Mouse (Mus musculus) neural tube, embryonic 15.5 days (tissue): ENCODE results near the gene Hmga2. TPM values are rescaled to one million over a fixed set of nuclear protein-coding genes. Genes with fewer than 3 reads are reported as not detected.

ENCODE experiments used
- ATAC-seq: fragments of 200-750 bp; cut with Nextera tagmentation; 2 replicates; pipeline ENCODE4 v1.8.0; 2017; ENCODE audit warnings: mild to moderate bottlenecking, moderate TSS enrichment, moderate library complexity; ENCODE audit not compliant: low FRiP score
- H3K27ac ChIP-seq: fragments of 300-500 bp; sonication (generic); replicated peaks from 2 replicates; pipeline ENCODE4 v1.5.1; 2015; ENCODE audit warnings: mild to moderate bottlenecking, inconsistent platforms
- H3K27me3 ChIP-seq: fragments of 300-500 bp; sonication (generic); replicated peaks from 2 replicates; pipeline ENCODE4 v1.6.1; 2015; ENCODE audit warnings: inconsistent platforms
- H3K36me3 ChIP-seq: fragments of 300-500 bp; sonication (generic); 2 replicates; pipeline ENCODE4 v1.6.1; 2015; ENCODE audit warnings: inconsistent platforms
- H3K4me1 ChIP-seq: fragments of 300-500 bp; sonication (generic); 2 replicates; pipeline ENCODE4 v1.6.1; 2015; ENCODE audit warnings: inconsistent platforms
- H3K4me2 ChIP-seq: fragments of 300-500 bp; sonication (generic); 2 replicates; pipeline ENCODE4 v1.6.1; 2015; ENCODE audit warnings: inconsistent platforms, mild to moderate bottlenecking, moderate library complexity
- H3K4me3 ChIP-seq: fragments of 300-500 bp; sonication (generic); replicated peaks from 2 replicates; pipeline ENCODE4 v1.5.1; 2015; ENCODE audit warnings: mild to moderate bottlenecking, inconsistent platforms
- H3K9ac ChIP-seq: fragments of 300-500 bp; sonication (generic); replicated peaks from 2 replicates; pipeline ENCODE4 v1.6.1; 2015; ENCODE audit warnings: mild to moderate bottlenecking, inconsistent platforms
- H3K9me3 ChIP-seq: fragments of 300-500 bp; sonication (generic); replicated peaks from 2 replicates; pipeline ENCODE4 v1.6.1; 2016; ENCODE audit warnings: inconsistent platforms
- WGBS: fragments of 180-500 bp; shearing (Covaris S2); methylation state at CpG from one replicate; pipeline ENCODE4 v1.1.7; 2015; ENCODE audit warnings: mixed read lengths; 5-methylcytosine and 5-hydroxymethylcytosine counted together
- polyA plus RNA-seq: library from polyadenylated mRNA; unstranded; fragments of >200 nt; fragmentation: Nextera tagmentation; extraction: Ambion mirVana; gene quantifications from 2 replicates; pipeline ENCODE4 v1.2.1, GENCODE M21; 2015

Hmga2 gene
- 3.2 and 7.5 TPM in 2 replicates for polyA plus RNA-seq

- H3K27ac ChIP-seq = peak within 1 kb of the TSS; percentile 78
- no peaks in the 10 kb centered on the region for H3K9me3 ChIP-seq
- peak; percentile 52 for ATAC-seq
- peak within 1 kb of the TSS; percentile 90 for H3K4me2 ChIP-seq
- peak within 1 kb of the TSS; percentile 55 for H3K4me3 ChIP-seq
- no peaks in the 10 kb centered on the region for H3K36me3 ChIP-seq
- H3K27me3 ChIP-seq = peaks cover 11% of the 10 kb centered on the region
- peaks cover 43% of the 10 kb centered on the region for H3K4me1 ChIP-seq
- H3K9ac ChIP-seq = peak within 1 kb of the TSS; percentile 60
- WGBS = under 1% methylated on average over 88 of the region's 99 CpGs
These were observed at the start of gene Hmga2 for GRCm38 (mm10) chr10:120475601-120476515. Hmga2 (minus strand) TSS chr10:120476469.

DNA sequence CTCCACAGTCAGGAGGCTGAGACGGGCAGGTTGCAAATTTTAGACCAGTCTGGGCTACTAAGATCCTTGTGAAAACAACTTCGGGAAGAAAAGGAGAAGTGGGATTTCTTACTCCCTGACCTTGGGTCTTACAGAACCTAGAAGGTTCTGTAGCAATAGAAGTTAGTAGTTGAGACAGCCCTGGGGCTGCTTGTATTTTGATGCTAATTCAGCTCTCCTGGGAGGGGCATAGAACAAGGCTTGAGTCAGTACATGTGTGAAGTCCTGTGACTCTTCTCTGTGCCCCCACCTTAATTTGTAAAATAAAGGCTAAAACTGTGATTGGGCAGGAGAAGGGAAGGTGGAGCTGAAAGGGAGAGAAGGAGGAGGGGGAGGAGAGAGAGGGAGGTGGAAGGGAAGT is 46.7 kb upstream of the Hmga2 start:
- Histone ChIP-seq H3K4me2 (no peak overlapping the region), H3K9me3 (no peaks in the 10 kb centered on the region), H3K9ac (no peak overlapping the region), H3K36me3 (no peaks in the 10 kb centered on the region), H3K27me3 (no peaks in the 10 kb centered on the region), H3K27ac (no peak overlapping the region), H3K4me3 (no peak overlapping the region), H3K4me1 (no peaks in the 10 kb centered on the region)
- 95% methylated on average over 2 of the region's 2 CpGs for WGBS
- ATAC-seq = no peak

- no peaks in the 10 kb centered on the region for H3K4me1 ChIP-seq
- H3K9me3 ChIP-seq = no peaks in the 10 kb centered on the region
- no peak overlapping the region for H3K9ac ChIP-seq
- H3K4me2 ChIP-seq = no peak overlapping the region
- H3K27me3 ChIP-seq = no peaks in the 10 kb centered on the region
- no peaks in the 10 kb centered on the region for H3K36me3 ChIP-seq
- ATAC-seq = no peak
- H3K4me3 ChIP-seq = no peak overlapping the region
- H3K27ac ChIP-seq = no peak overlapping the region
- WGBS = 63% methylated on average over 9 of the region's 9 CpGs
These were observed 45.8 kb upstream of the Hmga2 start for GRCm38 (mm10) chr10:120521912-120522575.

- no peak for ATAC-seq
- H3K27me3 ChIP-seq = no peaks in the 10 kb centered on the region
- no peaks in the 10 kb centered on the region for H3K4me1 ChIP-seq
- H3K4me2 ChIP-seq = no peak overlapping the region
- 62% methylated on average over 8 of the region's 8 CpGs for WGBS
- H3K36me3 ChIP-seq = no peaks in the 10 kb centered on the region
- H3K9ac ChIP-seq = no peak overlapping the region
- no peak overlapping the region for H3K4me3 ChIP-seq
- H3K9me3 ChIP-seq = no peaks in the 10 kb centered on the region
- H3K27ac ChIP-seq = no peak overlapping the region
These were observed 40.0 kb upstream of the Hmga2 start for GRCm38 (mm10) chr10:120516311-120516710.

DNA sequence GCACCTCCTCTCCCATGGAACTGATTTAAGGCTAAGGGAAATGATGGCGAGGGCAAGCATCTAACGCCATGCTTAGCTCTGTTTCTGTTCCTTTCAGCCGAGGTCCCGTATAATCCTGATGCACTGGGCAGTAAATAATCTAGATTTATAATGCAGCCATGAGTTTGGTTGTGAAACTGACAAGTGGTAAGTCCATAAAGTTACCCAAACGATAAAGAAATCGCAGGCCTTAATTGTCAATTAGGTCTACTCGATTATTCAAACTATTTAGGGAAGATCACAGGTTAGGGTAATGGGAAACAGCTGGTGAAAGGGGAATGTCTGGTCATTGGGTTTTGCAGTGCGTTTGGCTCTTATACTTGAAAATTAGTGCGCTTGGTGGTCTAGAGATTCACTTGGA is 37.5 kb upstream of the Hmga2 start:
- Histone ChIP-seq H3K27ac (no peak overlapping the region), H3K4me1 (no peaks in the 10 kb centered on the region), H3K4me2 (no peak overlapping the region), H3K36me3 (no peaks in the 10 kb centered on the region), H3K27me3 (no peaks in the 10 kb centered on the region), H3K9ac (no peak overlapping the region), H3K4me3 (no peak overlapping the region), H3K9me3 (no peaks in the 10 kb centered on the region)
- 36% methylated on average over 9 of the region's 9 CpGs for WGBS
- ATAC-seq = no peak

GRCm38 (mm10) chr10:120512946-120513345 is 36.7 kb upstream of the Hmga2 start:
- ATAC-seq = no peak
- H3K27me3 ChIP-seq = no peaks in the 10 kb centered on the region
- H3K4me1 ChIP-seq = no peaks in the 10 kb centered on the region
- H3K4me2 ChIP-seq = no peak overlapping the region
- H3K36me3 ChIP-seq = no peaks in the 10 kb centered on the region
- no peaks in the 10 kb centered on the region for H3K9me3 ChIP-seq
- H3K27ac ChIP-seq = no peak overlapping the region
- H3K4me3 ChIP-seq = no peak overlapping the region
- 60% methylated on average over 4 of the region's 4 CpGs for WGBS
- no peak overlapping the region for H3K9ac ChIP-seq

- no peak overlapping the region for H3K4me3 ChIP-seq
- no peak overlapping the region for H3K4me2 ChIP-seq
- no peak for ATAC-seq
- H3K36me3 ChIP-seq = no peaks in the 10 kb centered on the region
- H3K27ac ChIP-seq = no peak overlapping the region
- 95% methylated on average over 8 of the region's 8 CpGs for WGBS
- H3K4me1 ChIP-seq = no peaks in the 10 kb centered on the region
- H3K9me3 ChIP-seq = no peaks in the 10 kb centered on the region
- H3K27me3 ChIP-seq = no peaks in the 10 kb centered on the region
- H3K9ac ChIP-seq = no peak overlapping the region
These were observed 35.9 kb upstream of the Hmga2 start for GRCm38 (mm10) chr10:120512121-120512520.

DNA sequence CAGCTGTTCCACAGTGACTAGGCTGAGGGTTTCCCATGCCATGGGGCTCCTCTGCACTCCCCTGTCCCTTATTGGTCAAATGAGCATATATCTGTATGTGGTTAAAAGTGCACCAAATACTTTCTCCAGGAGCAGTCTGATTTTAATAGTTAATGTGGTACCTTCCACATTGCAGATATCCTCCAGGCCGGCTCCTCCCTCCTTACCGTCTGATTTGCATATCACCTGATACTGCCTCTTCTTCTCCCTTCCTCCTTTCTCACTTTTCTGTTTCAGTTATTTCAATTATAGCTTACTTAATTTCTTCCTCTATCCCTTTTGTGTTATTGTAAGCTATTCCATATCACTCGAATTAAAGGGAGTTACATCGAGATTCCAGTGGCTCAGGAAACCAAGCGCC is 27.7 kb upstream of the Hmga2 start:
- no peak for ATAC-seq
- H3K4me2 ChIP-seq = no peak overlapping the region
- no peaks in the 10 kb centered on the region for H3K9me3 ChIP-seq
- peaks cover 5% of the 10 kb centered on the region; the same call in 1 of the 2 replicates for H3K4me1 ChIP-seq
- H3K36me3 ChIP-seq = no peaks in the 10 kb centered on the region
- no peak overlapping the region for H3K9ac ChIP-seq
- WGBS = 90% methylated on average over 5 of the region's 5 CpGs
- no peak overlapping the region for H3K4me3 ChIP-seq
- no peaks in the 10 kb centered on the region for H3K27me3 ChIP-seq
- H3K27ac ChIP-seq = no peak overlapping the region

- ATAC-seq = no peak
- Histone ChIP-seq H3K4me1 (peaks cover 5% of the 10 kb centered on the region; the same call in 1 of the 2 replicates), H3K36me3 (no peaks in the 10 kb centered on the region), H3K4me2 (no peak overlapping the region), H3K9me3 (no peaks in the 10 kb centered on the region), H3K4me3 (no peak overlapping the region), H3K9ac (no peak overlapping the region), H3K27me3 (no peaks in the 10 kb centered on the region), H3K27ac (no peak overlapping the region)
- 15% methylated on average over 9 of the region's 9 CpGs for WGBS
These were observed 24.5 kb upstream of the Hmga2 start for GRCm38 (mm10) chr10:120500794-120501193.

- Histone ChIP-seq H3K9me3 (no peaks in the 10 kb centered on the region), H3K27ac (no peak overlapping the region), H3K4me2 (no peak overlapping the region), H3K36me3 (no peaks in the 10 kb centered on the region), H3K4me1 (peaks cover 5% of the 10 kb centered on the region; the same call in 1 of the 2 replicates), H3K27me3 (no peaks in the 10 kb centered on the region), H3K4me3 (no peak overlapping the region), H3K9ac (no peak overlapping the region)
- no peak for ATAC-seq
These were observed 21.8 kb upstream of the Hmga2 start for GRCm38 (mm10) chr10:120498086-120498485.

GRCm38 (mm10) chr10:120494653-120495052 is 18.4 kb upstream of the Hmga2 start:
- Histone ChIP-seq H3K9me3 (no peaks in the 10 kb centered on the region), H3K4me2 (no peak overlapping the region), H3K36me3 (no peaks in the 10 kb centered on the region), H3K4me1 (no peaks in the 10 kb centered on the region), H3K27me3 (no peaks in the 10 kb centered on the region), H3K27ac (no peak overlapping the region), H3K9ac (no peak overlapping the region), H3K4me3 (no peak overlapping the region)
- ATAC-seq = no peak
- 97% methylated on average over 1 of the region's 1 CpGs for WGBS

DNA sequence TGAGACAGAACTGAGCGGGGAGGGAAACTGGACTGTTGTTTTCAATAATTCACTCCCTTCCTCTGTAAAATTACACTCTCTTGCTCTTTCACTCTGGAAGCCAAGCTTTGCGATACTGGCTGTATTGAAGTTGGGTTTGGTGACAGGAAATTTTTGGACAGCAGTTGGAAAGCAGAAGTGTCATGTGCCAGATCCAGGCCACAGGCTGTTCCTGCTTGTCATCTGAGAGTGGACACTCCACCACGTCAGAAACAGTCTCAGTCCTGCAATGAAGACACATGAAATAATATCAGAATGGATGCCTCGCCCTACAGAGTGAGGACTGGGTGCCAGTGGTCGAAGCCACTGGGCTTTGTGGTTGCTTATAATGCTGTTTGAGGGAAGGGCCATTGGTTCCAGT is 15.2 kb upstream of the Hmga2 start:
- Histone ChIP-seq H3K4me2 (no peak overlapping the region), H3K9ac (no peak overlapping the region), H3K9me3 (no peaks in the 10 kb centered on the region), H3K36me3 (no peaks in the 10 kb centered on the region), H3K4me1 (no peaks in the 10 kb centered on the region), H3K27me3 (no peaks in the 10 kb centered on the region), H3K4me3 (no peak overlapping the region), H3K27ac (no peak overlapping the region)
- ATAC-seq = no peak
- WGBS = 90% methylated on average over 5 of the region's 5 CpGs
